Mouse (Mus musculus): ENCODE measurements around the gene Vash1.

GRCm38 (mm10) chr12:86660466-86660865 is 18.0 kb upstream of the Vash1 start:
- no peak for TF ChIP-seq CTCF (IDR thresholded peaks at IDR 0.05; ENCODE audit: borderline replicate concordance, insufficient read depth, low read length)
- no peak for TF ChIP-seq POLR2A (IDR thresholded peaks at IDR 0.05; ENCODE audit: low read depth, low read length)
